Mouse (Mus musculus) stomach, embryonic 14.5 days (tissue): ENCODE results near the gene Scaf1. TPM values are rescaled to one million over a fixed set of nuclear protein-coding genes. Genes with fewer than 3 reads are reported as not detected.

Source experiments
- ATAC-seq: fragments of 200-750 bp; cut with Nextera tagmentation; 2 replicates; pipeline ENCODE4 v1.8.0; 2017; ENCODE audit warnings: low read depth, moderate TSS enrichment; ENCODE audit not compliant: insufficient number of reproducible peaks, insufficient read depth, low FRiP score
- H3K27ac ChIP-seq: fragments of 300-500 bp; sonication (generic); 2 replicates; pipeline ENCODE4 v1.5.1; 2014; ENCODE audit warnings: mild to moderate bottlenecking, low read length, moderate library complexity, mixed read lengths
- H3K27me3 ChIP-seq: fragments of 300-500 bp; sonication (generic); 2 replicates; pipeline ENCODE4 v1.6.1; 2014; ENCODE audit warnings: low read length, control low read depth, mixed read lengths; ENCODE audit not compliant: control insufficient read depth, insufficient read depth
- H3K36me3 ChIP-seq: fragments of 300-500 bp; sonication (generic); 2 replicates; pipeline ENCODE4 v1.6.1; 2014; ENCODE audit warnings: mild to moderate bottlenecking, control low read depth, low read length, moderate library complexity, mixed read lengths; ENCODE audit not compliant: control insufficient read depth, insufficient read depth
- H3K4me1 ChIP-seq: fragments of 300-500 bp; sonication (generic); 2 replicates; pipeline ENCODE4 v1.6.1; 2014; ENCODE audit warnings: low read length, control low read depth, mixed read lengths; ENCODE audit not compliant: control insufficient read depth, insufficient read depth
- H3K4me2 ChIP-seq: fragments of 300-500 bp; sonication (generic); replicated peaks from 2 replicates; pipeline ENCODE4 v1.6.1; 2014; ENCODE audit warnings: low read depth, low read length, control low read depth
- H3K4me3 ChIP-seq: fragments of 300-500 bp; sonication (generic); 2 replicates; pipeline ENCODE4 v1.5.1; 2014; ENCODE audit warnings: low read depth, low read length, control low read depth
- H3K9ac ChIP-seq: fragments of 300-500 bp; sonication (generic); replicated peaks from 2 replicates; pipeline ENCODE4 v1.6.1; 2014; ENCODE audit warnings: low read depth, mild to moderate bottlenecking, control low read depth, low read length, moderate library complexity, mixed read lengths
- H3K9me3 ChIP-seq: fragments of 300-500 bp; sonication (generic); 2 replicates; pipeline ENCODE4 v1.6.1; 2016; ENCODE audit warnings: low read depth, low read length, control low read depth; ENCODE audit not compliant: control insufficient read depth
- WGBS: fragments of 180-500 bp; shearing (Covaris S2); extraction: QIAGEN DNeasy Blood & Tissue Kit; methylation state at CpG from one replicate; pipeline ENCODE4 v1.1.7; 2014; 5-methylcytosine and 5-hydroxymethylcytosine counted together
- polyA plus RNA-seq: library from polyadenylated mRNA; unstranded; fragments of >200 nt; fragmentation: Nextera tagmentation; extraction: Ambion mirVana; gene quantifications from 2 replicates; pipeline ENCODE4 v1.2.1, GENCODE M21; 2014

The Scaf1 gene
- polyA plus RNA-seq, 1 experiment from 2014 or later = 49.8 TPM

DNA sequence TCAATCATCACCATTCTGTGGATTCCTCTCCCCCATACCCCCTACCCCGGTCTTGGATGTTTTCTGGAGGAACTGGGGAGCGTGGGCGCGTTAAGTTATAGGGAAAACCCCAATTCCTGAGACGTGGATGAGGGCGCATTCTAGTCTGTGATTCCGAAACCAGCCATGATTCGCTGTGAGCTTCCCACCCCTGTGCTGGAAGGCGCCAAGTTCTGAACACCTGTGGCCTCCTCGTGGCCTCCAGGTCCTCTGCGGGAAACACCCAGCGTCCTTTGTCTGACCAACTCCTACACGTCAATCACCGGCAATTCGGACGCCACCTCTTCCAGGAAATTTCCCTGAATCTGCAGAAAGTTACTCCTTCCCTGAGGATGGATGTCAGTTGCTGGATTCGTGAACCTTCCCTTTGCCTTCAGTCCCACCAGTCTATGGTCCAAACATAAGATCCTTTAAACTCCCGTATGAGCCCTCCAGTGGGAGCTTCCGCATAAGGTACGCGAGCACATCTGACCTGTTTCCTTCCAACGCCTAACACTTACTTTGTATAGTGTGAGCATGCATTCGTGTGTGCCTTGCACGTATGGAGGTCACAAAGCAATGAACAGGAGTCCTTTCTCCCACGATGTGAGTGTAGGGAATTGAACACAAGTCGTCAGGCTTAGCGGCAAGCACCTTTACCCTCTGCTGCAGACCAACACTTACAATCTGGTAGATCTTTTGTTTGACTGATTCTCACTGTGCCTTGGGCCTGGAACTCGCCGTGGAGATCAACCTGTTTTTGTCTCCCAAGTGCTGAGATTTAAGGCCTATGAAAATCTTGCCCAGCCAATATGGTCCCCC lies 29.1 kb downstream of the Scaf1 start:
- Histone ChIP-seq H3K4me1 (peaks cover 24% of the 10 kb centered on the region), H3K36me3 (peaks cover 24% of the 10 kb centered on the region), H3K27me3 (no peaks in the 10 kb centered on the region), H3K27ac (peak overlapping the region; percentile 94), H3K4me2 (peak overlapping the region; percentile 65), H3K9me3 (no peaks in the 10 kb centered on the region), H3K4me3 (peak overlapping the region; percentile 66), H3K9ac (peak overlapping the region; percentile 75)
- peak; percentile 8; the same call in 1 of the 2 replicates for ATAC-seq
- under 1% methylated on average over 29 of the region's 29 CpGs for WGBS

DNA sequence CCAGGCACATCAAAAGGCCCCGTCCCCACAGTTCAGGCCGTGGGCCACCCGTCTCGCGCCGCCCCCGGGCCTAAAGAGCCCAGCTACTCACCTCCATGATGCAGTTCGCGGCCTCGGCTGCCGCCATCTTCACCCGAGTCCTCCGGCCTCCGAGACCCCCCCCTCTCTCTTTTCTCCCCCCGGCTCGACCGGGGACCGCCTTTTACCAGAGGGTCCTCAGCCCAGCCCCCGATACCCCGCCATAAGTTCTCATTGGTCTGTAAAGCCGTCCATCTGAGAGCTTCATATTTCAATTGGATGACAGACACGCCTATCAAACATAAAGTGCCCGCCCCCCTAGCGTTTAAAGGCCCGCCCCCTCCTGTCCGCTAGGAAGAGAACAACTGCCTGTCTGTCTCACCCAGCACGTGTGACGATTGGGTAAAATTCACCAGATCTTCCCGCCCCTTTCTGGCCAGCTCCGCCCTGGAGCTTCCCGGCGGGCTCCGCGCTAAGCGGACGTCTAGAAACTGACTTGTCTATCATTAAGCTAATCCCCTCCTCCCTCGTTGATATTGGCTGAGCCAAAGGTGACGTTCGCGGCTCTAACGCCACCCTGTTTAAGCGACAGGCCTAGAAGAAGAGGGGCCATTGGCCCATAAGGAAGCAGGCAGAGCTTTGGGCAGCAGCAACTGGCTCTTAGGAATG lies 29.8 kb downstream of the Scaf1 start, which contains the start of gene Prmt1:
Gene Prmt1 (minus strand): TSS at position 377 of the 687 bp plus-strand sequence.
- peak within 1 kb of the TSS; percentile 65 for H3K4me2 ChIP-seq
- H3K27me3 ChIP-seq = no peaks in the 10 kb centered on the region
- peaks cover 26% of the 10 kb centered on the region for H3K36me3 ChIP-seq
- under 1% methylated on average over 39 of the region's 42 CpGs for WGBS
- peak within 1 kb of the TSS; percentile 98 for H3K4me3 ChIP-seq
- no peaks in the 10 kb centered on the region for H3K9me3 ChIP-seq
- H3K27ac ChIP-seq = peak within 1 kb of the TSS; percentile 95
- ATAC-seq = peak; percentile 96
- H3K4me1 ChIP-seq = peaks cover 24% of the 10 kb centered on the region
- H3K9ac ChIP-seq = peak within 1 kb of the TSS; percentile 98

DNA sequence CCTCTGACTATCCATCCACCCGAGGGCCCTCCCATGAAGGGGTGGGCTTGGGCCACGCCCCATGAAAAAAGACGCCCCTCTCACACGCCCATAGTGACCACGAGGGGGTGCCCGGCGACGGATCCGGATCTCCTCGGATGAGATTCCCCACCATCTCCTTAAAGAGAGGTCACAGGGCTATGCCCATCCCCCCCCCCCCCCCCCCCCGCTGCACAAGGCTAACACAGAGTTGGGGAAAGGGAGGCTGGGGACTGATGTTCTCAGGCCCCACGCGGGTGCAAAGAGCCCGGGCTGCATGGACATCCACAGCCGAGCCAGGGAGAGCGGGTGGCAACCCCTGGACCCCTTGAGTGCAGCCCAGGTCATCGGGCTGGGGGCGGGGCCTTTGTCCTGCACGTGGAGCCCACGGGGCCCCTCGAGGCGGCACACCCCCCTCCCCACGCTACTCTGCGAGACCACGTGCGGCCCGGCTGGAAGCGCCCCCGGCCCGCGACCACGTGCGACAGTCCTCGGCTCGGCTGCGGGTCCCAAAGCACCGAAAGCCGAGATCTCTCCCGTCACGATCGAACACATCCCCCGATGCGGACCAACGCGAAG lies 30.5 kb downstream of the Scaf1 start:
- H3K9ac ChIP-seq = peak overlapping the region; percentile 98
- ATAC-seq = peak; percentile 3; the same call in 1 of the 2 replicates
- H3K4me1 ChIP-seq = peaks cover 24% of the 10 kb centered on the region
- WGBS = under 1% methylated on average over 33 of the region's 45 CpGs
- no peaks in the 10 kb centered on the region for H3K9me3 ChIP-seq
- peak overlapping the region; percentile 98 for H3K4me3 ChIP-seq
- peak overlapping the region; percentile 52 for H3K4me2 ChIP-seq
- H3K27me3 ChIP-seq = no peaks in the 10 kb centered on the region
- peak overlapping the region; percentile 95 for H3K27ac ChIP-seq
- peaks cover 28% of the 10 kb centered on the region for H3K36me3 ChIP-seq

- Histone ChIP-seq H3K27me3 (no peaks in the 10 kb centered on the region), H3K4me1 (peaks cover 24% of the 10 kb centered on the region), H3K36me3 (peaks cover 33% of the 10 kb centered on the region), H3K9ac (0 out of 2 replicates have a peak overlapping the region, but pooled peaks have one; percentile 6), H3K9me3 (no peaks in the 10 kb centered on the region), H3K27ac (no peak overlapping the region; the same call in 1 of the 2 replicates), H3K4me3 (peak overlapping the region; percentile 98), H3K4me2 (peak overlapping the region; percentile 52)
- ATAC-seq = no peak
- WGBS = 33% methylated on average over 3 of the region's 3 CpGs
These were observed 31.4 kb downstream of the Scaf1 start for GRCm38 (mm10) chr7:44984833-44985164.

GRCm38 (mm10) chr7:44983944-44984832 lies 32.0 kb downstream of the Scaf1 start:
- Histone ChIP-seq H3K9me3 (no peaks in the 10 kb centered on the region), H3K4me3 (peak overlapping the region; percentile 98), H3K4me2 (peak overlapping the region; percentile 52), H3K27me3 (no peaks in the 10 kb centered on the region), H3K36me3 (peaks cover 39% of the 10 kb centered on the region), H3K4me1 (peaks cover 24% of the 10 kb centered on the region), H3K9ac (0 out of 2 replicates have a peak overlapping the region, but pooled peaks have one; percentile 6), H3K27ac (peak overlapping the region; percentile 44; the same call in 1 of the 2 replicates)
- whole genome bisulfite sequencing = 73% methylated on average over 7 of the region's 7 CpGs
- no peak for ATAC-seq

- Histone ChIP-seq H3K36me3 (peaks cover 50% of the 10 kb centered on the region), H3K4me1 (peaks cover 18% of the 10 kb centered on the region)
- WGBS = 30% methylated on average over 6 of the region's 6 CpGs
These were observed 33.1 kb downstream of the Scaf1 start for GRCm38 (mm10) chr7:44983085-44983484.

DNA sequence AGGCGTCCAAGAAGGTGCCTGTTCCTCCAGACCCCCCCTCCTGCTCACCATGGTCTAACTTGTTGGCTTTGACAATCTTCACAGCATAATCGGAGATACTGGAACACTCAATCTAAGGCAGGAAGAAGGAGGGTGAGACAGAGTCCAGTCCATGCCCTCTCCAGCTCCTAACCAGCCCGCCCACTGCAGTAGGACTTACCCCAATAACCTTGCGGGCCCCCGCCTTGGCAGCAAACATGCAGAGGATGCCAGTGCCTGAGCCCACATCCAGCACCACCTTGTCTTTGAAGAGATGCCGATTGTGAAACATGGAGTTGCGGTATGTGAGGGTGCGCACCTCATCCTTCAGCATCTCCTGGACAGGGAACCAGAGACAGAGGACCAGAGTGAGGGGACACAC lies 34.6 kb downstream of the Scaf1 start:
- Histone ChIP-seq H3K27ac (no peak overlapping the region), H3K9ac (no peak overlapping the region), H3K4me2 (no peak overlapping the region), H3K4me1 (peaks cover 16% of the 10 kb centered on the region), H3K36me3 (peaks cover 66% of the 10 kb centered on the region), H3K4me3 (no peak overlapping the region), H3K9me3 (no peaks in the 10 kb centered on the region), H3K27me3 (no peaks in the 10 kb centered on the region)
- WGBS = 92% methylated on average over 8 of the region's 8 CpGs
- ATAC-seq = no peak

More at GRCm38 (mm10) chr7:44983085-44983484, 33.1 kb downstream of the Scaf1 start:
- no peaks in the 10 kb centered on the region for H3K27me3 ChIP-seq
- ATAC-seq = no peak
- no peak overlapping the region for H3K4me3 ChIP-seq
- H3K9me3 ChIP-seq = no peaks in the 10 kb centered on the region
- no peak overlapping the region for H3K27ac ChIP-seq
- no peak overlapping the region for H3K9ac ChIP-seq
- H3K4me2 ChIP-seq = no peak overlapping the region
